Mouse (Mus musculus): ENCODE results near the gene Grn. TPM values are rescaled to one million over a fixed set of nuclear protein-coding genes. Genes with fewer than 3 reads are reported as not detected.

Gene Grn
- total and polyA plus RNA-seq, 2 experiments from 2014 or later, result 78.0 to 90.4 TPM

- Histone ChIP-seq H3K4me3 (ENCODE audit: low read depth, low read length) (no peak overlapping the region), H3K9ac (replicated peaks; ENCODE audit: low read length, poor library complexity, severe bottlenecking) (no peak overlapping the region), H3K4me1 (ENCODE audit: insufficient read depth, low read length) (no peaks in the 10 kb centered on the region), H3K27me3 (ENCODE audit: insufficient read depth, low read length) (no peaks in the 10 kb centered on the region), H3K4me2 (ENCODE audit: low read depth, low read length, poor library complexity, severe bottlenecking) (no peak overlapping the region), H3K27ac (ENCODE audit: low read depth, low read length) (no peak overlapping the region), H3K9me3 (ENCODE audit: low read length) (no peaks in the 10 kb centered on the region), H3K36me3 (ENCODE audit: insufficient read depth, low read length) (no peaks in the 10 kb centered on the region)
- ATAC-seq (ENCODE audit: low FRiP score) (no peak), DNase-seq (ENCODE audit: low spot score) (no peak)
- 75% methylated on average over 10 of the region's 10 CpGs for WGBS
- no peak for TF ChIP-seq CTCF (IDR thresholded peaks at IDR 0.05)
These were observed 14.9 kb upstream of the Grn start for GRCm38 (mm10) chr11:102415034-102415802.

- no peaks in the 10 kb centered on the region for H3K27me3 ChIP-seq (ENCODE audit: insufficient read depth, low read length)
- 83% methylated on average over 1 of the region's 1 CpGs for WGBS
These were observed 13.0 kb upstream of the Grn start for GRCm38 (mm10) chr11:102417160-102417559.

GRCm38 (mm10) chr11:102418887-102419286, 11.2 kb upstream of the Grn start:
- H3K27ac ChIP-seq (ENCODE audit: low read depth, low read length), result no peak overlapping the region
- H3K9ac ChIP-seq (replicated peaks; ENCODE audit: low read length, poor library complexity, severe bottlenecking), result no peak overlapping the region
- ATAC-seq (ENCODE audit: low FRiP score) (no peak), DNase-seq (ENCODE audit: low spot score) (no peak)
- H3K4me3 ChIP-seq (ENCODE audit: low read depth, low read length), result no peak overlapping the region
- H3K27me3 ChIP-seq (ENCODE audit: insufficient read depth, low read length), result no peaks in the 10 kb centered on the region
- H3K9me3 ChIP-seq (ENCODE audit: low read length), result no peaks in the 10 kb centered on the region
- TF ChIP-seq CTCF (IDR thresholded peaks at IDR 0.05), result no peak
- no peak overlapping the region for H3K4me2 ChIP-seq (ENCODE audit: low read depth, low read length, poor library complexity, severe bottlenecking)
- no peaks in the 10 kb centered on the region for H3K36me3 ChIP-seq (ENCODE audit: insufficient read depth, low read length)
- H3K4me1 ChIP-seq (ENCODE audit: insufficient read depth, low read length), result no peaks in the 10 kb centered on the region

More at GRCm38 (mm10) chr11:102417160-102417559, 13.0 kb upstream of the Grn start:
- H3K27ac ChIP-seq (ENCODE audit: low read depth, low read length), result no peak overlapping the region
- H3K4me2 ChIP-seq (ENCODE audit: low read depth, low read length, poor library complexity, severe bottlenecking), result no peak overlapping the region
- H3K4me3 ChIP-seq (ENCODE audit: low read depth, low read length), result no peak overlapping the region
- no peaks in the 10 kb centered on the region for H3K9me3 ChIP-seq (ENCODE audit: low read length)
- no peaks in the 10 kb centered on the region for H3K36me3 ChIP-seq (ENCODE audit: insufficient read depth, low read length)
- no peaks in the 10 kb centered on the region for H3K4me1 ChIP-seq (ENCODE audit: insufficient read depth, low read length)
- ATAC-seq (ENCODE audit: low FRiP score), result no peak
- no peak for DNase-seq (ENCODE audit: low spot score)
- H3K9ac ChIP-seq (replicated peaks; ENCODE audit: low read length, poor library complexity, severe bottlenecking), result no peak overlapping the region
- no peak for TF ChIP-seq CTCF (IDR thresholded peaks at IDR 0.05)

- no peak overlapping the region for H3K4me2 ChIP-seq (ENCODE audit: low read depth, low read length, poor library complexity, severe bottlenecking)
- H3K9ac ChIP-seq (replicated peaks; ENCODE audit: low read length, poor library complexity, severe bottlenecking), result no peak overlapping the region
- 58% methylated on average over 8 of the region's 8 CpGs for WGBS
- TF ChIP-seq CTCF (IDR thresholded peaks at IDR 0.05), result no peak
- H3K4me1 ChIP-seq (ENCODE audit: insufficient read depth, low read length), result no peaks in the 10 kb centered on the region
- DNase-seq (ENCODE audit: low spot score) (no peak), ATAC-seq (ENCODE audit: low FRiP score) (no peak)
- H3K27ac ChIP-seq (ENCODE audit: low read depth, low read length), result no peak overlapping the region
- H3K27me3 ChIP-seq (ENCODE audit: insufficient read depth, low read length), result no peaks in the 10 kb centered on the region
- no peaks in the 10 kb centered on the region for H3K36me3 ChIP-seq (ENCODE audit: insufficient read depth, low read length)
- H3K9me3 ChIP-seq (ENCODE audit: low read length), result no peaks in the 10 kb centered on the region
- no peak overlapping the region for H3K4me3 ChIP-seq (ENCODE audit: low read depth, low read length)
These were observed 8.6 kb upstream of the Grn start for GRCm38 (mm10) chr11:102421559-102421958.

- no peak overlapping the region for H3K27ac ChIP-seq (ENCODE audit: low read depth, low read length)
- H3K4me3 ChIP-seq (ENCODE audit: low read depth, low read length), result no peak overlapping the region
- no peaks in the 10 kb centered on the region for H3K36me3 ChIP-seq (ENCODE audit: insufficient read depth, low read length)
- no peaks in the 10 kb centered on the region for H3K27me3 ChIP-seq (ENCODE audit: insufficient read depth, low read length)
- no peak overlapping the region for H3K9ac ChIP-seq (replicated peaks; ENCODE audit: low read length, poor library complexity, severe bottlenecking)
- WGBS, result 79% methylated on average over 6 of the region's 6 CpGs
- no peak overlapping the region for H3K4me2 ChIP-seq (ENCODE audit: low read depth, low read length, poor library complexity, severe bottlenecking)
- no peak for TF ChIP-seq CTCF (IDR thresholded peaks at IDR 0.05)
- H3K9me3 ChIP-seq (ENCODE audit: low read length), result no peaks in the 10 kb centered on the region
- no peak for ATAC-seq (ENCODE audit: low FRiP score)
- DNase-seq (ENCODE audit: low spot score), result no peak
- peaks cover 2% of the 10 kb centered on the region; the same call in 1 of the 2 replicates for H3K4me1 ChIP-seq (ENCODE audit: insufficient read depth, low read length)
These were observed 5.4 kb upstream of the Grn start for GRCm38 (mm10) chr11:102424666-102425065.

GRCm38 (mm10) chr11:102425555-102426316, 4.4 kb upstream of the Grn start:
- Histone ChIP-seq H3K36me3 (ENCODE audit: insufficient read depth, low read length) (no peaks in the 10 kb centered on the region), H3K9me3 (ENCODE audit: low read length) (no peaks in the 10 kb centered on the region), H3K27me3 (ENCODE audit: insufficient read depth, low read length) (no peaks in the 10 kb centered on the region), H3K4me3 (ENCODE audit: low read depth, low read length) (no peak overlapping the region), H3K4me2 (ENCODE audit: low read depth, low read length, poor library complexity, severe bottlenecking) (no peak overlapping the region), H3K9ac (replicated peaks; ENCODE audit: low read length, poor library complexity, severe bottlenecking) (no peak overlapping the region), H3K27ac (ENCODE audit: low read depth, low read length) (no peak overlapping the region), H3K4me1 (ENCODE audit: insufficient read depth, low read length) (peaks cover 5% of the 10 kb centered on the region; the same call in 1 of the 2 replicates)
- TF ChIP-seq CTCF (IDR thresholded peaks at IDR 0.05), result no peak
- 84% methylated on average over 8 of the region's 8 CpGs for WGBS
- no peak for ATAC-seq (ENCODE audit: low FRiP score)
- no peak for DNase-seq (ENCODE audit: low spot score)
